Mouse (Mus musculus) stomach, postnatal 0 days (tissue): ENCODE data around the gene Rnf181.

Source experiments
- CTCF ChIP-seq: IDR thresholded peaks from 2 replicates; pipeline ENCODE4 v1.5.1; 2016; ENCODE audit warnings: antibody characterized with exemption, low read depth, mild to moderate bottlenecking, moderate library complexity
- EP300 ChIP-seq: optimal IDR thresholded peaks from 2 replicates; pipeline ENCODE3; 2016; ENCODE audit warnings: antibody characterized with exemption

DNA sequence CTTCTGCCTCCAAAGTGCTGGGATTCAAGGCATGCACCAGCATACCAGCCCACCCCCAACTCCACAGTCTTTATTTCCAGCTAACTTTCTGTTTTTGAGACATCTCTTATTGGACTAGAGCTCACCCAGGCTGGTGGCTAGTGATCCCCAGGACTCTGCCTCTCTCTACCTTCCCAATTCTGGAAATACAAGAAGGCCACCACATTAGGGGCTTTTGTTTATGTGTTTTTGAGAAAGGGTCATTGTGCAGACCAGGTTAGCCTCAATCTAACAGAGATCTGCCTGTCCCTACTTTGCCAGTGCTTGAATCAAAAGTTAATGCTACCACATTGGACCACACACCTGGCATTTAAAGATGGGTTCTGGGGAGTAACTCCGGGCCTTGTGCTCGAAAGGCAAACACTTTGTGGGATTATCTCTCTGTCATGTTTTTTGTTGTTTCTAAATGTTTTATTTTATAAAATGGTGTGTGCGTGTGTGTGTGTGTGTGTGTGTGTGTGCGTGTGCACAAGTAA is 761 bp upstream of the Rnf181 start:
- no peak for TF ChIP-seq CTCF
- no peak for TF ChIP-seq EP300
